Mouse (Mus musculus) heart, postnatal 0 days (tissue): ENCODE results near the gene Timp3.

Source experiments
- CTCF ChIP-seq: IDR thresholded peaks from 2 replicates; pipeline ENCODE4 v1.5.1; 2016; ENCODE audit warnings: antibody characterized with exemption, control low read depth, low read depth
- EP300 ChIP-seq: IDR thresholded peaks from 2 replicates; pipeline ENCODE4 v1.6.1; 2016; ENCODE audit warnings: antibody characterized with exemption, low read depth

DNA sequence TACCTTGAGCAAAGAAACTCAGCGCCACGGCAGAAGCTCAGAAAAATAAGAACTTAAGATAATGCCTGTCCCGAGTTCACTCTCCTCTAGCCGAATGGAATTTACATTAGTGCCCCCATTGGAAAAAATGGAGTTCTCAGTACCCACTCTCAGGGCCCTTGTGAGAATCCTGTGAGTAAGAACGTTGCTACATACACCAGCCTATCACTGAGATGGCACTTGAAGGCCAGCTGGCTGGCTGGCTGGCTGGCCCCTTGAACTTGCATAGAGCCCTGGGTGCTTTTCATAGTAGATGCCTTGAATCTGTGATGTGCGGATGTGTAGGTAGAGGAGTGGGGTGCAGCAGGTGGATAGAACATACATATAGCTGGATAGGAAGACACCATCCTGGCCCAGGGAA lies 43.2 kb downstream of the Timp3 start:
- TF ChIP-seq CTCF (no peak), EP300 (no peak)
